Mouse (Mus musculus): Measurements from ENCODE around the gene Tex50.
"Not testable (repeated sequence)": the region's sequence is repeated elsewhere in the genome, so short reads cannot be mapped to it uniquely, and the experiment has no call there.

Tex50 gene

DNA sequence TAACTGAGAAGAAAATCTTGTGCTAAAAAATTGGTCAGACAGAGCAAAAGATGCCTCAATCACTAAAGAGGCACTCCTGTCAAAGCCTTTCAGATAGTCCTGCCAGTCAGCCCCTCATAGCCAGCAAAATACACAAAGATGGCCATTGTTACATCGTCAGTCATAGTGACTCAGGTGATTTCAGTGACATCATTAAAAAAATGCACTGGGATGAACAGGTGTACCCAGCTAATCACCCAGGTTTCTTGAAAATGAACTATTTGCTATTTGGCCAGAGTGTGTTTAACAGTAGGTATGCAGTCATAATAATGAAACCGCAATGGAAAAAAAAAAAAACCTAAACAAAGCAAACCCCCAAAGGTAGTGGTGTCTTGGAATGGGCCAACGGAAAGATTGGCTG lies at the start of gene Tex50:
Gene Tex50, minus strand, starts transcription at position 101 of the 400 bp plus-strand sequence.
- POLR2A ChIA-PET, result interaction anchor here (0.5 to 7.7 kb wide), 21 partner anchors 8 to 607 kb away, joined by 3 to 172 read pairs (median 7); partner anchors contain the start of genes Ankrd45 (in 2 of the 4), Zbtb37 (in 2 of the 4) and Klhl20 (in 1 of the 4)

DNA sequence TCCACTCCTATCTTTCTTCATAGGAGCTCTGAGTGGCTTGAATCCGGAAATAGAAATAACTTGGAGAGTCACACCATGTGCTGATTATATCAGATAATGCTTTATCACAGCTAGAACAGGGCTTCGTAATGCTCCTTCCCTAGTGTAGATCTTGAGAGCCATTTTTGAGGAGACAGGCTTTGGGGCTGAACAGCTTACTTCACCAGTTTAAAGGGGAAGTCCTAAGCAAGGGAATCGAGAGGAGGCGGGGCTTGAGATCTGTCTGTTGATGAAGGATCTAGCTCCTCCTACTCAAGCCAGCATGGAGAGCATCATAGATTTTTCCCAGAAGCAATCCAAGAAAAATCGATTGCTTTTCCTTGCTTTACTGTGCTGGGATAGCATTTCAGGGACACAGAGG lies 40.7 kb upstream of the Tex50 start:
- ChIA-PET POLR2A (interaction anchor here in 1 of 4 experiments (1.0 to 1.1 kb wide), 2 partner anchors 57 to 164 kb away, joined by 3 read pairs; no protein-coding TSS in a partner anchor), CTCF (interaction anchor here in 3 of 4 experiments (0.5 to 0.6 kb wide), 4 partner anchors 23 to 818 kb away, joined by 3 to 6 read pairs (median 4); no protein-coding TSS in a partner anchor)

More for the DNA sequence above, at the start of gene Tex50:
- CTCF ChIA-PET, result no interaction called here

DNA sequence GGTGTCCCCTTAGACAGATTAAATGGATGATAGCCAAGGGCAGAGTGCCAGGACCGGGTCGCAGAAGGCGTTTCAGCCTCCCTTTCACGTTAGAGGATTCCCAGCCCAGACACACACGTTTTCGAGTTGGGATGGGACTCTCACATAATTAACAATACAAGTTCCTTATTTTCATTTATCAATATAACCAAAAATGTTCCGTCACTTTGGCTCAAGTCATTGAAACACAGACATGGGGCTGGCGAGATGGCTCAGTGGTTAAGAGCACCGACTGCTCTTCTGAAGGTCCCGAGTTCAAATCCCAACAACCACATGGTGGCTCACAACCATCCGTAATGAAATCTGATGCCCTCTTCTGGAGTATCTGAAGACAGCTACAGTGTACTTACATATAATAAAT lies 37.2 kb upstream of the Tex50 start:
- ChIA-PET CTCF (interaction anchor here (0.5 to 2.5 kb wide), 48 partner anchors 10 to 1243 kb away, joined by 3 to 28 read pairs (median 4); partner anchors contain the start of genes Cenpl (in 2 of the 4), Dars2 (in 2 of the 4), Ankrd45 (in 1 of the 4) and Rc3h1 (in 1 of the 4)), POLR2A (interaction anchor here (0.5 to 3.7 kb wide), 57 partner anchors 9 to 984 kb away, joined by 3 to 61 read pairs (median 5); partner anchors contain the start of genes Klhl20 (in 3 of the 4), Prdx6 (in 3 of the 4), Zbtb37 (in 3 of the 4) and Cenpl (in 2 of the 4))

DNA sequence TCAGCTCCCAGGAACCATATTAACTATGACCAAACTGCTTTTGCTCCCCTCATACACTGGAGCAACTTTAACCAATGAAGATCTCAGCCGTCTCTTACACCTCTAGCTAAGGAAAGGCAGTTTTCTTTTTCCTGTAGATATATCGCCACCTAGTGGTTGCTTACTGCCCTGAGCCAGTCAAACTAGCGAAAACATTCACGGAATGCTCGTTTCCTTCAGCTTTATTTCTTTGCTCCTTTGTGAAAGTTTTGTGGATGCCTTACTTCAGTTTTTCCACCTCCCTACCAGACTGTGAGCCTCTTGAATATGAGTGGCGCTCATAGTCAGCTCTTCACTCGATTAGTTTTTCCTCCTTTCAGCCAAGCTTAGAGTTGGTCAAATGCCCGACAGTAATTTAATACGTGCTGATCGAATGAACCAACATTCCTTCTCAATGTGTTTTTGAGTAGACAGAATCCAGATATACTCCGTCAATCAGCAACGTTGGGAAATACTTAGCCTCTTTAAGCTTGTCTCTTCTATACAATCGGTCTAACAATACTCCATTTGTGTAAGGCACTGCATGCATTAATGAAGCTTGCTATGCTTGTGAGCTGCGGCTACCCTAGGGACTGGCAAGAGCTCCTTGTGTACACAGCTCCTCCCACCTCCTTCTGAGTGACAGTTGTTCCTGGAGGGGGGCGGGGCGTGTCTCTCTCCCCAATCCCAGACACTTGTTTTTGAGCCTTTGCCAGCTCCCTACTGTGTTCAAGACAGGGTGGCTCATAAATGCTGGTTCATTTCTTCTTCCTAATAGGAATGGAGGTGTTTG lies 36.6 kb upstream of the Tex50 start:
- ChIA-PET CTCF (interaction anchor here (0.5 to 2.5 kb wide), 90 partner anchors 8 to 647 kb away, joined by 3 to 28 read pairs (median 4); partner anchors contain the start of genes Ankrd45 (in 2 of the 4), Cenpl (in 2 of the 4), Dars2 (in 2 of the 4) and Zbtb37 (in 2 of the 4)), POLR2A (interaction anchor here (0.5 to 3.7 kb wide), 73 partner anchors 9 to 1348 kb away, joined by 3 to 61 read pairs (median 5); partner anchors contain the start of genes Klhl20 (in 3 of the 4), Zbtb37 (in 3 of the 4), Cenpl (in 2 of the 4) and Dars2 (in 2 of the 4))

DNA sequence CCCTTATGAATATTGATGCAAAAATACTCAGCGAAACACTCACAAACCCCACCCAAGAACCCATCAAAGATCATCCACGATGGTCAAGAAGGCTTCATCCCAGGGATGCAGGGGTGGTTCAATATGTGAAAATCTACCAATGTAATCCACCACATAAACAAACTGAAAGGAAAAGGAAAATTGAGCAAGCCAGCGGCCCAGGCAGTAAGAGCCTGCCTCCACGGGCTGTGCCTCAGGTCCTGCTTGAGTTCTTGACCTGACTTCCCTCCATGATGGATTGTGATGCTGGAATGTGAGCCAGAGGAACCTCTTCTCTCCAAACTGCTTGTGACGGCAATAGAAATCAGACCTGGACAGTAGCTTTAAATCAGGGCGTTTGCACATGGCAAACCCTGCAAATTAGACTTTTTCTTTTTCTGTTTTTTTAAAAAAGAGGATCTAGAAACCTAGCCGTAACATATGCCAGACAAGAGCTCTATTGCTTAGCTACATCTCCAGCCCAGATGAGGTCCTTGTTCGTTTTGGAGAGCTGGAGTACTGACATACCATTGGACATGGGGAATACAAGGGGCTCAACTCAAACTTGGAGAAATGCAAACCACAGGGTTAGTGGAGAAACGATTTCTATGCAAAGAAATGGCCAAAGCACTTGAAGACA lies 31.3 kb upstream of the Tex50 start:
- POLR2A ChIA-PET, result interaction anchor here in 1 of 4 experiments (1.1 kb wide), 1 partner anchor 154 kb away, joined by 3 read pairs; no protein-coding TSS in a partner anchor
- CTCF ChIA-PET, result no interaction called here

DNA sequence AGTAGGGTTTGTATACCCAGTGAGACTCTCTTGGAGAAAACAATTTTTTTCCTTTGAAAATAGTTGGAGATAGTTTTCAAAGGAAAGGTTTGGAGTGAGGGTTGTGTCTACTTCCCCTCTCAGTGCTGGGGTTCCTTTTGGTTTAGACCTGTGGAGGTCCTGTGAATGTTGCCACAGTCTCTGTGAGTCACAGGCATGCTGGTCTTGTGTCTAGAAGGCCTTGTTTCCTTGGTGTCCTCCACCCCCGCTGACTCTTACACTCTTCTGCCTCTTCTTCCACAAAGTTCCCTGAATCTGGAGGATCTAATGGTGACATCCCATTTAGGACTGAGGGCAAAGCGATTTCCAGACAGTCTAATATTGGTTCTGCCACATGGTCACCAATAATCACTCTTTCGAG lies 26.3 kb upstream of the Tex50 start:
- POLR2A ChIA-PET, result interaction anchor here in 1 of 4 experiments (1.5 kb wide), 1 partner anchor 66 kb away, joined by 3 read pairs; the partner anchor contains the start of gene Prdx6
- CTCF ChIA-PET, result interaction anchor here in 1 of 4 experiments (5.4 kb wide), 1 partner anchor 10 kb away, joined by 21 read pairs; no protein-coding TSS in a partner anchor

DNA sequence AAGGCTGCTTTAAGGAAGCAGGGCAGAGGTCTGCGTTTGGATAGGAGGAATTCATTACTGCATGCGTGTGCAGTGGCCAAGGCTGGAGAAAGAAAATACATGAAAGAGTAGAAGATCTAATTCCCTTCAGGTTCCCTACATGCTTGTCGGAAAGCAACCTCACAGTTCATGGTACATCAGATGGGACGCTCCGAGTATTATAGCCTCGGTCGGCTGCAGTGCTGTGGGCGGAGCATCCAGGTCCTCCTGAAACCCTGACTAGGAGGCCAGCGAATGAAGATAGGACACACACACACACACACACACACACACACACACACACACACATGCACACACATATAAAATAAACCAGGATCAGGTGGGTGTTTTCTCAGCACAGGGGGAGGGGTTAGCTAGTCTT lies 24.6 kb upstream of the Tex50 start:
- POLR2A ChIA-PET, result interaction anchor here in 3 of 4 experiments (0.9 to 1.7 kb wide), 13 partner anchors 12 to 278 kb away, joined by 3 to 11 read pairs (median 4); partner anchors contain the start of genes Zbtb37 (in 2 of the 3), Prdx6 (in 1 of the 3) and Rc3h1 (in 1 of the 3)
- CTCF ChIA-PET, result interaction anchor here (0.7 to 5.4 kb wide), 7 partner anchors 12 to 195 kb away, joined by 3 to 21 read pairs (median 4); no protein-coding TSS in a partner anchor

DNA sequence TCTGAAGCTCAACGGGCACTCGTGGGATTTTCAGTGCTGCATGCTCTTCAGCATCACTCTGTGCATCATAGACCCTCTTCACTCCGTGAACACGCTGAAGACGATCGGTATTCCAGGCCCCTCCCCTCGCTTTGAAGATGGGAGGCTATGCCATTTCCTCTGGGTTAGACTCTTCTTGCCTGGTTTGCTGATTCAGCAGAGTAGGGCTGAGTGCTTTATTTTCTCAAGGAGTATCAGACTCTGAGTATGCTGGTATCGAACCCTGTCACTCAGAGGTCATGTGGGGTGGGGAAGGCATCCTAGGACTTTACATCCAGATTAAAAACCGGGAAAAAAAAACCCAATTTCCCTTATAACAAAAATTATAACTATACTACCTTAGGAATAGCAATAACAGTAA lies 23.3 kb upstream of the Tex50 start:
- ChIA-PET CTCF (interaction anchor here in 2 of 4 experiments (1.0 to 5.4 kb wide), 3 partner anchors 13 to 248 kb away, joined by 3 to 21 read pairs (median 4); no protein-coding TSS in a partner anchor), POLR2A (interaction anchor here in 2 of 4 experiments (1.0 to 1.7 kb wide), 6 partner anchors 13 to 277 kb away, joined by 3 to 5 read pairs (median 4); partner anchors contain the start of genes Rc3h1 (in 1 of the 2) and Zbtb37 (in 1 of the 2))

DNA sequence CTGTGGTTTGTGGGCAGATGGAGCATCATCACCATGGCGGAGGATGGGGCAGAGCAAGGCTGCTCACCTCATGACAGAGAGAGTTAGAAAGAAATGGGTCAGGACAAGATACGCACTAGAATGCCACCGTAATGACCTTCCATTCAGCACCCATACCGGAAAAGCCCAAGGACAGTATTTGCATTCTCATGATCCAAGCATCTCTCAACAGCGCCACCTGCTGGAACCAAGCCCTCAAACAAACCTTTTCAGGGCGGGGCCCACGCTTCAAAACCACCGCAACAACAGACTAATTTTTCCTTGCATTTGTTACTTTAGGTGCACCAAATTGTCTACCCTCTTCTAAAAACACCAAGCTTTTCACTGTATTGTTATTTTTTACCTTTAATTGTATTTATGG lies 21.6 kb upstream of the Tex50 start:
- CTCF ChIA-PET, result interaction anchor here in 1 of 4 experiments (5.4 kb wide), 1 partner anchor 15 kb away, joined by 21 read pairs; no protein-coding TSS in a partner anchor

DNA sequence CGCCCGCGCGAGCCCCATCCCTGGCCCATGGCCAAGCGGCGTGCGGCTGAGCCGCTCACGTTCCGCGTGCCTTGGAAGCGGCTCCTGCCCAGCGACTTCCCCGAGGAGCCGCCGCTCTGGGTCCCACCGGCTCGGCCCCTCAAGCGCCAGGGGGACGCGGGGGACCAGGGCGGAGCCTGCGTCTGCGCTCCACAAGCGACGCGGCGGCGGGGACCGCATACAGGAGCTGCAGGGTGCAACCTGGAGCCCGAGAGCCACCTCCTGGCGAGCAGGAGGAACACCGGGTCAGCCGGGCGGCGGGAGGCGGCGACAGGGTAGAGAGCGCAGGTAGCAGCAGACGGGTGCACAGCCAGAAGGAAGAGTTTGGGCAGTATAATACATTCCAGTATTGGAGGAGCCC lies 11.5 kb upstream of the Tex50 start:
- ChIA-PET POLR2A (interaction anchor here (0.7 to 4.6 kb wide), 18 partner anchors 10 to 136 kb away, joined by 3 to 40 read pairs (median 5); partner anchors contain the start of genes Zbtb37 (in 3 of the 4) and Klhl20 (in 1 of the 4)), CTCF (interaction anchor here in 2 of 4 experiments (0.6 to 1.8 kb wide), 8 partner anchors 10 to 131 kb away, joined by 3 to 10 read pairs (median 3); partner anchors contain the start of gene Klhl20 (in 1 of the 2))

More for the DNA sequence above, 21.6 kb upstream of the Tex50 start:
- POLR2A ChIA-PET, result interaction anchor here in 1 of 4 experiments (0.6 to 3.5 kb wide), 4 partner anchors 15 to 145 kb away, joined by 3 to 18 read pairs (median 8); partner anchors contain the start of gene Zbtb37

DNA sequence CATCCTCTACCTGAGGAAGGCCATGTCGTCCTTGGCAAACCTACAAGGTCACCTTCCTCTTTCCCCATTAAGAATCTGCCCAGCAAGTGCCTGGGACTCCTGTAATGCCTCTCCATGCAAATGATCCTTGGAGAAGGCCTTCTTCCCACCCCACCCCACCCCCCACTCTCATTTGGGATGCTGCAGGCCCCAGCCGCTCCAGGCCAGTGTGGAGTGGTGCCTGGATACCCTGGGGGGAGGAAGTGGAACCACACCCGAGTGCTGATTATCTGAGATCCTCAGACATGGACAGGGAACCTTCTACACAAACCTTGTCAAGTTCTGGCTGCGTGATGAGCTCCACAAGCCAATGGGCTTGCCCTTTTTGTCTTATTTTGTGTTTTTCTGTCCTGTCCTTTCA lies 1.2 kb upstream of the Tex50 start:
- POLR2A ChIA-PET, result interaction anchor here in 3 of 4 experiments (0.6 to 7.7 kb wide), 28 partner anchors 8 to 254 kb away, joined by 3 to 172 read pairs (median 7); partner anchors contain the start of genes Zbtb37 (in 3 of the 3), Ankrd45 (in 2 of the 3), Klhl20 (in 2 of the 3) and Cenpl (in 1 of the 3)
- CTCF ChIA-PET, result interaction anchor here in 2 of 4 experiments (0.6 to 1.3 kb wide), 4 partner anchors 11 to 133 kb away, joined by 3 to 4 read pairs (median 3); no protein-coding TSS in a partner anchor

DNA sequence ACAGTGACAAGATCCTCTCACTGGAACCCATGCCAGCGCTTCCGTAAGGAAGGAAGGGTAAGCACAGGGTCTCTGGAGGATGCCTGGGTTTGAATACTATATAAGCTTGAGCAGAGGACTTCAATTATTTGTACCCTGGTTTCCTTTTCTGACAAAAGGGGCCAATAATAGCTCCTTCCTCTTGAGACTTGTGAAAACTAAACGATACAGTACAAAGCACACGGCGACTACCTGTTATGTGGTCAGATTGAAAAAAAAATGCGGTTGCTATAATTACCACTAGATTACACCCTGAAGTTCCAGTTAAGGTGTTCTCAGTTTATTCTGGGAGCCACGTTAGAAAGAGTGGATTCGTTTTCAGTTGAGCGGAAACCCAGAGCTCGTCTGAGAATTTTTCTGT lies 2.6 kb downstream of the Tex50 start:
- ChIA-PET POLR2A (interaction anchor here in 3 of 4 experiments (0.6 to 7.7 kb wide), 24 partner anchors 9 to 590 kb away, joined by 3 to 172 read pairs (median 4); partner anchors contain the start of genes Zbtb37 (in 3 of the 3), Ankrd45 (in 2 of the 3) and Klhl20 (in 2 of the 3)), CTCF (interaction anchor here in 2 of 4 experiments (0.6 to 1.1 kb wide), 2 partner anchors 100 to 720 kb away, joined by 4 to 16 read pairs; no protein-coding TSS in a partner anchor)

DNA sequence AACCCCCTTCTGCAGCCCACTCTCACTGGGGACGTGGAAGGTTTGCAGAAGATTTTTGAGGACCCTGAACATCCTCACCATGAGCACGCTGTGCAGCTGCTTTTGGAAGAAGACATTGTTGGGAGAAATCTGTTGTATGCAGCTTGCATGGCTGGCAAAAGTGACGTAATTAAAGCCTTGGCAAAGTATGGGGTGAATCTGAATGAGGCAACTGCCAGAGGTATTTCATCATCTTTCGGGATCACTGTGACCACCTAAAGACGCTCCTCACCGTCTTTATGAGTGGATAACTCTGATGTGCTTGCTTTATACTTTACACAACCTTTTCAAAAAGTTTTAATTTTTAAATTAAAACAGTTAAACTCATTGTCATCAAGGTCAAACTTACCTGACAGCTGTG lies 8.0 kb downstream of the Tex50 start:
- POLR2A ChIA-PET, result interaction anchor here in 3 of 4 experiments (1.0 to 5.2 kb wide), 13 partner anchors 8 to 116 kb away, joined by 3 to 37 read pairs (median 7); partner anchors contain the start of genes Zbtb37 (in 3 of the 3), Ankrd45 (in 1 of the 3), Cenpl (in 1 of the 3) and Dars2 (in 1 of the 3)

DNA sequence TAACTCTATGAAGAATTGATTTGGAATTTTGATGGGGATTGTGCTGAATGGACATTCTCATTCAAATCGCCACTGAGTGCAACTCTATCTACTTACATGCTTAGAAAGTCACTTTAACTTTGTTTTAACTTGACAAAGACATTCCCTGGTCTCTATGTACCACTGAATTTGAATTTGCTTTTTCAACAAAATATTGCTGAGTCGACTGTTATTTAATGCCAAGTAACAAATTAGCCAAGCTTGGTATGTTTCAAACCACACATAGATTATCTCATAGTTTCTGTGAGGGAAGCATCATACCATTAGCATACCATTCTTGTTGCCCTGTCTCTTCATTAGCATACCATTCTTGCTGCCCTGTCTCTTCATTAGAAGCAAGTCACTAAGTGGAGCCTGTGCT lies 11.2 kb downstream of the Tex50 start:
- POLR2A ChIA-PET, result interaction anchor here in 2 of 4 experiments (0.7 to 13.2 kb wide), 6 partner anchors 8 to 111 kb away, joined by 3 to 226 read pairs (median 6); partner anchors contain the start of genes Tex50 (in 2 of the 2) and Zbtb37 (in 1 of the 2)
- CTCF ChIA-PET, result no interaction called here

More for the DNA sequence above, 8.0 kb downstream of the Tex50 start:
- CTCF ChIA-PET, result interaction anchor here in 1 of 4 experiments (0.8 kb wide), 1 partner anchor 56 kb away, joined by 3 read pairs; no protein-coding TSS in a partner anchor

DNA sequence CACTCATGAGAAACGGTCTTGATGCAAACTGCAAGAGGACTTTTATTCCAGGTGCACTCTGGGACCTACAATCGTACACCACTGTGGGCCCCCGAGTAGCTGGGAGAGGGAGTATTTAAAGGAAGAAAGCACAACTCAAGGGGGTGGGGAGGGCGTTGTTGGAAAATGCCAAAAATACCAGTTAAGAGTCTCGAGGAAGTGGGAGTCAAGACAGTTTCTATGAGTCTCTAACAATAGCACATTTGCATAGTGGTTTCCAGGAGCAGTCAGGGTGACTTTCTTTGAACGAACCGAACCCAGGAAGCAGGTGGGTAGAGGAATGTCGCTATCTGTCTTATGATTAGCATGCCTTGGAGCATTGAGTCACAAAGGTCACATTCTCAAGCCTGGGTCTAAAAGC lies 13.5 kb downstream of the Tex50 start:
- CTCF ChIA-PET, result not testable (repeated sequence)
- POLR2A ChIA-PET, result interaction anchor here in 3 of 4 experiments (0.7 to 13.2 kb wide), 7 partner anchors 11 to 126 kb away, joined by 3 to 226 read pairs (median 4); partner anchors contain the start of genes Tex50 (in 1 of the 3) and Zbtb37 (in 1 of the 3)

DNA sequence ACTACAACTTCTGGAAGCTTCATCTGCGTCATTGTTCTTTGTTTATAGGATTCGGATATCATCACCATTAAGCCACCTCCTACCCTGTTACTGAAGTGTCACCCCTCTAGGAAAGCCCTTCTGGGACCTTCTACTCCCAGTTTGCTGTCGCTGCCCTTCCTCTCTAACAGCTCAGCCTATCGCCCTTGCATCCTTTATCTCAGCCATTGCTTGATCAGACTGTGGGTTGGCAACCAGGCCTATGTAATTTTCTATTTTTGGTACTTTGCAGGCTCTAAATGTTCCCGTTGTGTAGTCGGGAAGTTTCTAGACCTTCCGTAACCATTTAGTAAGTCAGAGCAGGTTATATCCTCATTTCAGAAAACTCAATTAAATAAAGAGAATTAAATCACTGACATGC lies 15.9 kb downstream of the Tex50 start:
- ChIA-PET CTCF (interaction anchor here in 2 of 4 experiments (1.0 to 1.2 kb wide), 3 partner anchors 12 to 53 kb away, joined by 3 read pairs; partner anchors contain the start of gene Klhl20 (in 1 of the 2)), POLR2A (interaction anchor here (0.5 to 13.2 kb wide), 25 partner anchors 9 to 886 kb away, joined by 3 to 226 read pairs (median 5); partner anchors contain the start of genes Klhl20 (in 2 of the 4), Zbtb37 (in 2 of the 4), Prdx6 (in 1 of the 4) and Rc3h1 (in 1 of the 4))

All from embryonic stem cell, embryonic (primary cell).